8 mouse cellular contexts compared by ENCODE assay signal in the genomic region with DNA sequence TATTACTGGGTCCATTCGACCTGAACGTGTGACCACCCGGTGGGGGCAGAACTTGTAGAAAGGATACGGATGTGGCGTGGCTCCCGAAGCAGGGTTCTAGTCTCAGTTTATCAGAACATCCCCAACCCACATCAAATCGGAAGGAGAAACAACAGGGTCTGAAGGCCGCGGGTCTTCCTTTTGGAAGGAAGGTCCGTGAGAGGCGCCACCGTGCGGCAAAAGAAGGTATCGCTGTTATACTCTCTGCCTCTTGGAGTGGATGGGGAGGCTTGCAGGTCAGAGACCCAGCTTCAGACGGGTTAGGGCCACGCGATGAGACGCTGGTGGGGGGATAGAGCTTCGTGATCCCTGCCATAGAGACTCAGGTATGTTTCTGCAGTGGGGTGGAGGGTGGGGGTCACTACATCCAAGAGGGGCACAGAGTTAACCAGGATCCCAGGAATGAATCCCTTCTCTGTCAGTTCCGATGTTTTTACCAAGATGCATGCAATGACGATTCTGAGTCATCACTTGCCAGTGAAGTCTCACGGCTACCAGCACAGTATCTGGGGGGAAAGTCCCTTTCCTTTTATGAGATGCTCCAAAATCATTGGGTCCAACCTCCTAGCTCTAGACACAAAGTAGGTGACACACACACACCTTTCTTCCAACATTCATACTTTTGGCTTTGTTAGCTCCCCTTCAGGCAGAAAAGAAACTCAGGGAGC. TPM values are rescaled to one million over a fixed set of nuclear protein-coding genes. Genes with fewer than 3 reads are reported as not detected.
DNase-seq lines count a peak whose midpoint lies in the region; ATAC-seq and TF ChIP-seq lines count a peak whose summit lies in the region.

No protein-coding gene starts in this region.

- H3K9ac ChIP-seq in forebrain, embryonic 15.5 days (replicated peaks): no peak overlapping the region

- no peaks in the 10 kb centered on the region for H3K9me3 ChIP-seq in forebrain, embryonic 15.5 days

- no peaks in the 10 kb centered on the region for H3K27me3 ChIP-seq in forebrain, embryonic 15.5 days
- no peaks in the 10 kb centered on the region for H3K27me3 ChIP-seq in kidney, adult 2 months (replicated peaks; ENCODE audit: control insufficient read depth, insufficient read depth, low read length)

- H3K4me3 ChIP-seq in forebrain, embryonic 15.5 days: no peak overlapping the region
- H3K4me3 ChIP-seq in kidney, adult 2 months (ENCODE audit: insufficient read depth, low read depth, low read length): no peak overlapping the region
- no peak overlapping the region for H3K4me3 ChIP-seq in lung, adult 2 months (replicated peaks; ENCODE audit: extremely low read depth, low read depth, low read length)

- H3K27ac ChIP-seq in forebrain, embryonic 15.5 days (replicated peaks): peak overlapping the region; percentile 89; the same call in 1 of the 2 replicates
- no peak overlapping the region for H3K27ac ChIP-seq in kidney, adult 2 months (ENCODE audit: insufficient read depth, low read depth, low read length)

- no peak overlapping the region for H3K4me2 ChIP-seq in forebrain, embryonic 15.5 days (replicated peaks)

- peaks cover 17% of the 10 kb centered on the region for H3K4me1 ChIP-seq in forebrain, embryonic 15.5 days
- H3K4me1 ChIP-seq in kidney, adult 2 months (ENCODE audit: control insufficient read depth, insufficient read depth, low read length): no peaks in the 10 kb centered on the region
- H3K4me1 ChIP-seq in lung, adult 2 months (ENCODE audit: control insufficient read depth, insufficient read depth, low read length): no peaks in the 10 kb centered on the region

- WGBS in forebrain, embryonic 15.5 days: 25% methylated on average over 22 of the region's 22 CpGs
- WGBS in kidney, adult 2 months: 25% methylated on average over 22 of the region's 22 CpGs
- 22% methylated on average over 22 of the region's 22 CpGs for WGBS in lung, adult 2 months

- peak; percentile 65 for TF ChIP-seq CTCF in kidney, adult 2 months (conservative IDR thresholded peaks at IDR 0.05; ENCODE audit: insufficient read depth, insufficient read length, low read depth, low read length)
- peak; percentile 74 for TF ChIP-seq CTCF in lung, adult 2 months (IDR thresholded peaks at IDR 0.05; ENCODE audit: insufficient read depth, low read length)

- ATAC-seq in CD4-positive, CD25-positive, alpha-beta regulatory T cell, adult 4 months: peak; percentile 72
- no peak for ATAC-seq in forebrain, embryonic 15.5 days (replicated peaks)

- TF ChIP-seq POLR2A in kidney, adult 2 months (IDR thresholded peaks at IDR 0.05; ENCODE audit: low read depth, low read length): no peak
- TF ChIP-seq POLR2A in lung, adult 2 months (IDR thresholded peaks at IDR 0.05; ENCODE audit: borderline replicate concordance, extremely low read depth, low read depth, low read length): no peak

- peak; percentile 73 for DNase-seq in 416B (ENCODE audit: low read depth)
- DNase-seq in c-Kit-positive CD71-positive TER-119-positive erythroid progenitor cells, embryonic 14.5 days (ENCODE audit: low spot score): peak; percentile 52
- peak; percentile 51 for DNase-seq in kidney, adult 2 months
- peak; percentile 68 for DNase-seq in lung, adult 2 months
- DNase-seq in ovary, postnatal 36 days (ENCODE audit: low spot score): peak; percentile 72
- DNase-seq in Muller cell, postnatal 12 days (ENCODE audit: inconsistent ontology term): no peak

- H3K36me3 ChIP-seq in forebrain, embryonic 15.5 days: no peaks in the 10 kb centered on the region
- no peaks in the 10 kb centered on the region for H3K36me3 ChIP-seq in kidney, adult 2 months (ENCODE audit: control insufficient read depth, insufficient read depth, low read length)

RNA-seq across cellular contexts. Expression of a gene that starts 17.2 kb away (rescaled TPM):
- polyA plus RNA-seq in CD4-positive, CD25-positive, alpha-beta regulatory T cell, adult 4 months (2017; shearing (Covaris generic)): 10 to 100 TPM; 16.5 to 21.1 TPM
- polyA plus RNA-seq in forebrain, embryonic 15.5 days (2015; fragmentation: Nextera tagmentation; extraction: Ambion mirVana): 51.2 and 52.4 TPM in 2 replicates
- polyA plus RNA-seq in kidney, adult 2 months (2012; rRNA removed): 15.9 and 16.6 TPM in 2 replicates
- polyA plus RNA-seq in lung, adult 2 months (2012; rRNA removed): 19.2 and 21.9 TPM in 2 replicates

RNA-seq across cellular contexts. Expression of a gene that starts 34.3 kb away (rescaled TPM):
- polyA plus RNA-seq in CD4-positive, CD25-positive, alpha-beta regulatory T cell, adult 4 months (2017; shearing (Covaris generic)): 1 to 10 TPM; 3.7 to 8.2 TPM
- polyA plus RNA-seq in forebrain, embryonic 15.5 days (2015; fragmentation: Nextera tagmentation; extraction: Ambion mirVana): 0.06 TPM in 1 of 2 replicates, not detected in the other
- 1.8 and 2.5 TPM in 2 replicates for polyA plus RNA-seq in kidney, adult 2 months (2012; rRNA removed)
- polyA plus RNA-seq in lung, adult 2 months (2012; rRNA removed): 10.7 and 19.1 TPM in 2 replicates

RNA-seq across cellular contexts. Expression of a gene that starts 55.3 kb away (rescaled TPM):
- polyA plus RNA-seq in CD4-positive, CD25-positive, alpha-beta regulatory T cell, adult 4 months (2017; shearing (Covaris generic)): 10 to 100 TPM; 32.3 to 38.6 TPM
- polyA plus RNA-seq in forebrain, embryonic 15.5 days (2015; fragmentation: Nextera tagmentation; extraction: Ambion mirVana): 146 and 158 TPM in 2 replicates
- 15.2 and 21.0 TPM in 2 replicates for polyA plus RNA-seq in kidney, adult 2 months (2012; rRNA removed)
- 22.0 and 28.3 TPM in 2 replicates for polyA plus RNA-seq in lung, adult 2 months (2012; rRNA removed)
